Mouse (Mus musculus): ENCODE results near the gene Ltbp4.

- TF ChIP-seq POLR2AphosphoS5 (IDR thresholded peaks at IDR 0.05; ENCODE audit: borderline replicate concordance, low read depth, low read length), result no peak
- no peak for TF ChIP-seq POLR2A (IDR thresholded peaks at IDR 0.05; ENCODE audit: control insufficient read depth in 1 of 2, insufficient read depth in 1 of 2, low read depth in 1 of 2, low read length in 2 of 2, poor library complexity in 1 of 2)
- no peak for TF ChIP-seq CTCF (IDR thresholded peaks at IDR 0.05 in 2 of 3, conservative IDR thresholded peaks at IDR 0.05 in 1 of 3; ENCODE audit: control insufficient read depth in 1 of 3, insufficient read depth in 1 of 3, low read depth in 2 of 3, low read length in 3 of 3, poor library complexity in 1 of 3, severe bottlenecking in 1 of 3)
- no peak for TF ChIP-seq POLR2AphosphoS2 (IDR thresholded peaks at IDR 0.05; ENCODE audit: low read length)
- no peak for TF ChIP-seq USF1 (IDR thresholded peaks at IDR 0.05; ENCODE audit: low read depth, low read length)
- TF ChIP-seq TAL1 (IDR thresholded peaks at IDR 0.05; ENCODE audit: low read length), result no peak
- TF ChIP-seq MAFK (IDR thresholded peaks at IDR 0.05; ENCODE audit: borderline replicate concordance, low read depth, low read length), result no peak
- no peak for TF ChIP-seq BHLHE40 (IDR thresholded peaks at IDR 0.05; ENCODE audit: borderline replicate concordance, low read depth, low read length)
- TF ChIP-seq USF2 (IDR thresholded peaks at IDR 0.05; ENCODE audit: borderline replicate concordance in 1 of 2, insufficient read depth in 1 of 2, low read depth in 1 of 2, low read length in 2 of 2), result no peak
Observed at GRCm38 (mm10) chr7:27329981-27330380, 7.5 kb downstream of the Ltbp4 start.
